Mouse (Mus musculus) lung, embryonic 15.5 days (tissue): Measurements from ENCODE around the gene Glt8d1. TPM values are rescaled to one million over a fixed set of nuclear protein-coding genes. Genes with fewer than 3 reads are reported as not detected.
A peak's percentile ranks its signal among the peaks of the same experiment; 100 is the strongest.

Experiments
- ATAC-seq: fragments of 200-750 bp; cut with Nextera tagmentation; 2 replicates; pipeline ENCODE4 v1.8.0; 2017; ENCODE audit warnings: moderate number of reproducible peaks, borderline replicate concordance; ENCODE audit not compliant: low FRiP score, low TSS enrichment; ENCODE audit errors: extremely low read depth
- H3K27ac ChIP-seq: fragments of 300-500 bp; sonication (generic); 2 replicates; pipeline ENCODE4 v1.5.1; 2015; ENCODE audit warnings: moderate library complexity, mild to moderate bottlenecking, inconsistent platforms
- H3K27me3 ChIP-seq: fragments of 300-500 bp; sonication (generic); 2 replicates; pipeline ENCODE4 v1.6.1; 2015; ENCODE audit warnings: inconsistent platforms
- H3K36me3 ChIP-seq: fragments of 300-500 bp; sonication (generic); 2 replicates; pipeline ENCODE4 v1.6.1; 2015; ENCODE audit warnings: inconsistent platforms
- H3K4me1 ChIP-seq: fragments of 300-500 bp; sonication (generic); 2 replicates; pipeline ENCODE4 v1.6.1; 2015; ENCODE audit warnings: inconsistent platforms
- H3K4me2 ChIP-seq: fragments of 300-500 bp; sonication (generic); 2 replicates; pipeline ENCODE4 v1.6.1; 2015; ENCODE audit warnings: inconsistent platforms, mild to moderate bottlenecking, moderate library complexity
- H3K4me3 ChIP-seq: fragments of 300-500 bp; sonication (generic); 2 replicates; pipeline ENCODE4 v1.5.1; 2015; ENCODE audit warnings: mild to moderate bottlenecking, inconsistent platforms
- H3K9ac ChIP-seq: fragments of 300-500 bp; sonication (generic); 2 replicates; pipeline ENCODE4 v1.6.1; 2015; ENCODE audit warnings: inconsistent platforms
- H3K9me3 ChIP-seq: fragments of 300-500 bp; sonication (generic); 2 replicates; pipeline ENCODE4 v1.6.1; 2016; ENCODE audit warnings: inconsistent platforms
- WGBS: fragments of 180-500 bp; shearing (Covaris S2); methylation state at CpG from one replicate; pipeline ENCODE4 v1.1.7; 2015; 5-methylcytosine and 5-hydroxymethylcytosine counted together
- polyA plus RNA-seq: library from polyadenylated mRNA; unstranded; fragments of >200 nt; fragmentation: Nextera tagmentation; extraction: Ambion mirVana; gene quantifications from 2 replicates; pipeline ENCODE4 v1.2.1, GENCODE M21; 2015

Gene Glt8d1
- polyA plus RNA-seq, 1 experiment from 2014 or later, result 70.1 TPM

GRCm38 (mm10) chr14:31013928-31014327 is 12.7 kb downstream of the Glt8d1 start:
- Histone ChIP-seq H3K27me3 (no peaks in the 10 kb centered on the region), H3K36me3 (peaks cover 84% of the 10 kb centered on the region), H3K4me3 (no peak overlapping the region), H3K27ac (no peak overlapping the region), H3K9me3 (no peaks in the 10 kb centered on the region), H3K9ac (no peak overlapping the region), H3K4me1 (peaks cover 11% of the 10 kb centered on the region), H3K4me2 (no peak overlapping the region)
- ATAC-seq, result no peak
- 94% methylated on average over 2 of the region's 2 CpGs for WGBS

DNA sequence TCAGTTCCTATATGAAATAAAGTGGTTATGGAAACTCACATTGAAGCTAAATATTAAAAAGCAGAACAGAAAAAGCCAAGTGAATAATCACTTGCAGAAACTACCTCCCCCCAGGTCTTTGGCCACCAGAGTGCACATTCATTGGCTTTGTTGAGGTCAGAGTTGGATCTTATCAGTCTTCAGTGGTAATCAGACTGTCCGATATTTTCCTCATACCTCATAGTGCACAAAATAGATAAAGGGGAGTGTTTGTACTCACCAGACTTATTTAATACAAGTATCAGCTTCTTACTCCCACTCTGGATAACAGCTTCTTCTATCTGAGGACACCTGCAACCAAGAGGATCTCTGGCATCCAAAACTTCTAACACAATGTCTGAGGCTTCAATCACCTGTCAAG is 14.9 kb downstream of the Glt8d1 start:
- H3K4me3 ChIP-seq, result no peak overlapping the region
- 62% methylated on average over 1 of the region's 1 CpGs for WGBS
- no peak overlapping the region for H3K4me2 ChIP-seq
- H3K9me3 ChIP-seq, result no peaks in the 10 kb centered on the region
- H3K36me3 ChIP-seq, result peaks cover 65% of the 10 kb centered on the region
- H3K9ac ChIP-seq, result no peak overlapping the region
- no peak for ATAC-seq
- peaks cover 21% of the 10 kb centered on the region for H3K4me1 ChIP-seq
- no peak overlapping the region for H3K27ac ChIP-seq
- H3K27me3 ChIP-seq, result no peaks in the 10 kb centered on the region

DNA sequence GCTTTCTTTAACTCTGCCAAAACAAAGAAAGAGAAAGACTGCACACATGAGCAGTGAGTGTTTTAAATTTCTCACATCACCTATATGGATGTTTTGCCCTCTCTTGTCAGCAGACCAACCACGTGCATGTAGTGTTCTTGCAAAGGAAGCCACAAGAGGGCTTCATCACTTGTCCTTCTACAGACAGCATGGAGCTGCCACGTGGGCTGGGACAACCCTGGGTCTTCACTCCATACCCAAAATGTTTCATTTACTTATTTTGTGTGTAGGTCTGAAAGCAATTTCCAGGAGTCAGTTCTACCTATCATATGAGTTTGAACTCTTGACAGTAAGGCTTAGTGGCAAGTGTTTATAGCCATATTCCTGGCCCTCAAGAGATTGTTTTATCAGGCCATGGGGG is 16.7 kb downstream of the Glt8d1 start:
- H3K27me3 ChIP-seq, result no peaks in the 10 kb centered on the region
- H3K9ac ChIP-seq, result peak overlapping the region; percentile 96
- no peaks in the 10 kb centered on the region for H3K9me3 ChIP-seq
- WGBS, result 0% methylated on average over 2 of the region's 2 CpGs
- ATAC-seq, result no peak
- H3K36me3 ChIP-seq, result peaks cover 51% of the 10 kb centered on the region
- peak overlapping the region; percentile 74 for H3K4me3 ChIP-seq
- no peak overlapping the region for H3K27ac ChIP-seq
- peaks cover 21% of the 10 kb centered on the region for H3K4me1 ChIP-seq
- peak overlapping the region; percentile 68 for H3K4me2 ChIP-seq

GRCm38 (mm10) chr14:31018860-31019291 is 17.7 kb downstream of the Glt8d1 start, which contains the start of the genes Pbrm1 and Gnl3:
Pbrm1 (plus strand) TSS chr14:31019138.
Gnl3 (minus strand) TSS chr14:31019152.
- peaks cover 21% of the 10 kb centered on the region for H3K4me1 ChIP-seq
- peaks cover 46% of the 10 kb centered on the region for H3K36me3 ChIP-seq
- H3K9me3 ChIP-seq, result no peaks in the 10 kb centered on the region
- WGBS, result 0% methylated on average over 32 of the region's 53 CpGs
- H3K4me2 ChIP-seq, result peak within 1 kb of the TSS; percentile 68
- ATAC-seq, result peak; percentile 94
- peak within 1 kb of the TSS; percentile 96 for H3K9ac ChIP-seq
- H3K27ac ChIP-seq, result peak within 1 kb of the TSS; percentile 99
- H3K4me3 ChIP-seq, result peak within 1 kb of the TSS; percentile 74
- no peaks in the 10 kb centered on the region for H3K27me3 ChIP-seq

DNA sequence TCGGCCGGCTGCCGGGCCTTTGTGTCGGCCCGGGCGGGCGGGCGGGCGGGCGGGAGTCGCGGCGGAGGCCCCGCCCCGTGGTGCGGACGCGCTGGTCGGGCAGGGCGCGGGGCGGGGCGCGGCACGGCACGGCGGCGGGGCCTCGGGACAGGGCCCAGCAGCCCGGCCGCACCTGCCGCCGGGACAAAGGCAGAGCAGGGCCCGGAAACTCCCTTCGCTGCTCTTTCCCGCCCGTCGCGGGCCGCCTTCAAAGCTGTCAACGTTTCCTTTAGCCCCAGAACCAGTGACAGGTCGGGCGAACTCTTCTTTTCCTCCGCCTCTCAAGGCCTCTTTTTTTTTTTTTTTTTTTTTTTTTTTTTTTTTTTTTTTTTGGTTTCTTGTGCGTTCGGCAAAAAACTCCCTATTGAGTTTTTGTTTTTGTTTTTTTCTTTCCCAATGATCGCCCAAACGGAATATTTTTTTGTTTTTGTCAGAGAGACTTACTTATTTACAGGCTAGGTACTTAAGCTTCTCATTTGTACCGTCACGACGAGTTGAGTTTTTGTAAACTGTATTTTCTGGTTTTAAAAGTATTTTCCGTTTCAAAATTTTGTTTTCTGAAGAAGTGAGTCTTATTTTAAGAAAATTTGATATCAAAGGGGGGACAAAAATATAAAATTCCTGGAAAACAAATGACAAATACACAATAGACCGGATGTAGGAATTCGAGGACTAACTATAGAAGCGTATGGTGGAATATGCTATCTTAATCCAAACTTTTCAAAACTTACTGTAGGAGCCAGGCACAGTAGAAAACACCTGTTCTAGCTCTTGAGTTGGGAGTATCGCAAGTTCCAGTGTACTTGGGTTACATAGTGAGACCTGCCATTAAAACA is 18.4 kb downstream of the Glt8d1 start:
- Histone ChIP-seq H3K9ac (peak overlapping the region; percentile 96), H3K4me1 (peaks cover 21% of the 10 kb centered on the region), H3K4me3 (peak overlapping the region; percentile 74), H3K4me2 (peak overlapping the region; percentile 56), H3K27ac (peak overlapping the region; percentile 99), H3K9me3 (no peaks in the 10 kb centered on the region), H3K36me3 (peaks cover 43% of the 10 kb centered on the region), H3K27me3 (no peaks in the 10 kb centered on the region)
- peak; percentile 94 for ATAC-seq
- 3% methylated on average over 26 of the region's 56 CpGs for WGBS

DNA sequence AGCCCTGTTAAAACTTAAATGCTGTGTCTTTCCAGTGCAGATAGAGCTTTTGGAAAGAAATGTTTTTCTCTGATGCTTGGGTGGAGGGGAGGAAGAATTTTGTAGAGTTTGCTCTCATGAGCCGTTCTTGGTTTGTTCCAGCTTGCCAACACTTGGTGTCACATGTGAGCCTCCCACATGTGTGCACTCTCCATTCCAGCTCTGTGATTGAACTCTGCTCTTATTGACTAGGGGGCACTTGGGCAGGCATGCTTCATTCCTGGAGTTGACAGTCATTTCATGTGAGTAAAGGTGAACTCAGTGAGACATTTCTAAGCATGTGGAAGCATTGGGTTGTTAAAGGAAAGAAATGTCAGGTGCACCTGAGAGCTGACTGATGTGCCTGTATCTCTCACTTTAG is 21.4 kb downstream of the Glt8d1 start:
- Histone ChIP-seq H3K9ac (no peak overlapping the region), H3K36me3 (peaks cover 42% of the 10 kb centered on the region), H3K9me3 (no peaks in the 10 kb centered on the region), H3K4me3 (no peak overlapping the region), H3K27ac (no peak overlapping the region), H3K4me2 (no peak overlapping the region), H3K27me3 (no peaks in the 10 kb centered on the region), H3K4me1 (peaks cover 15% of the 10 kb centered on the region)
- 34% methylated on average over 1 of the region's 1 CpGs for WGBS
- ATAC-seq, result no peak

- H3K27ac ChIP-seq, result no peak overlapping the region
- H3K9ac ChIP-seq, result no peak overlapping the region
- no peak overlapping the region for H3K4me3 ChIP-seq
- no peaks in the 10 kb centered on the region for H3K9me3 ChIP-seq
- H3K36me3 ChIP-seq, result peaks cover 66% of the 10 kb centered on the region
- H3K4me2 ChIP-seq, result no peak overlapping the region
- no peak for ATAC-seq
- no peaks in the 10 kb centered on the region for H3K27me3 ChIP-seq
- WGBS, result 76% methylated on average over 3 of the region's 3 CpGs
- peaks cover under 1% of the 10 kb centered on the region; the same call in 1 of the 2 replicates for H3K4me1 ChIP-seq
These were observed 24.6 kb downstream of the Glt8d1 start for GRCm38 (mm10) chr14:31025785-31026184.

DNA sequence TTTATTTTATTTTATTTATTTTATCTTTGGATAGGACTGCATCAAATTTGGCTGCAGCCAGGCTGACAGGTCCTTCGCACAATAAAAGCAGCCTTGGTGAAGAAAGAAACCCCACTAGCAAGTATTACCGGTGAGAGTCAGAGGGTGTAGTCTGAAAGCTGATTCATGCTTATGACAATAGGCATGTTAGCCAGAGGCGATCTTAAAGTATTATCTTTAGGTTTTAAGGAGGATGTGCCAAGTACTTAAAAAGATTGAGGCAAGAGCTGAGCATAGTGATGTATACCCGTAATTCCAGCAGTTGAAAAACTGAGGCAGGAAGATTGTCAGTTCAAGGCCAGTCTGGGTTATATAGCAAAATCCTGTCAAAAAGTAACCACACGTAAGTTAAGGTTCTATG is 44.1 kb downstream of the Glt8d1 start:
- Histone ChIP-seq H3K36me3 (peaks cover 68% of the 10 kb centered on the region), H3K9me3 (no peaks in the 10 kb centered on the region), H3K27me3 (no peaks in the 10 kb centered on the region), H3K4me2 (no peak overlapping the region), H3K4me3 (no peak overlapping the region), H3K4me1 (no peaks in the 10 kb centered on the region), H3K9ac (no peak overlapping the region), H3K27ac (no peak overlapping the region)
- 89% methylated on average over 5 of the region's 5 CpGs for WGBS
- no peak for ATAC-seq

- H3K4me2 ChIP-seq, result no peak overlapping the region
- H3K4me1 ChIP-seq, result no peaks in the 10 kb centered on the region
- H3K4me3 ChIP-seq, result no peak overlapping the region
- no peaks in the 10 kb centered on the region for H3K9me3 ChIP-seq
- ATAC-seq, result no peak
- peaks cover 71% of the 10 kb centered on the region for H3K36me3 ChIP-seq
- no peaks in the 10 kb centered on the region for H3K27me3 ChIP-seq
- no peak overlapping the region for H3K27ac ChIP-seq
- H3K9ac ChIP-seq, result no peak overlapping the region
- 98% methylated on average over 1 of the region's 1 CpGs for WGBS
These were observed 44.6 kb downstream of the Glt8d1 start for GRCm38 (mm10) chr14:31045817-31046216.

Other genes with a start within 250 kb of the Glt8d1 start
- gene Tmem110, start 175.8 kb upstream of the Glt8d1 start, polyA plus RNA-seq, result 29.9 and 30.0 TPM in 2 replicates
- 8.0 and 9.3 TPM in 2 replicates for gene Mustn1, start 122.2 kb upstream of the Glt8d1 start, polyA plus RNA-seq
- 0.16 and 0.70 TPM in 2 replicates for gene Itih4, start 114.9 kb upstream of the Glt8d1 start, polyA plus RNA-seq
- 0.50 and 2.4 TPM in 2 replicates for gene Itih3, start 77.6 kb upstream of the Glt8d1 start, polyA plus RNA-seq
- 0.06 and 0.31 TPM in 2 replicates for gene Itih1, start 58.1 kb upstream of the Glt8d1 start, polyA plus RNA-seq
- gene Nek4, start 50.0 kb upstream of the Glt8d1 start, polyA plus RNA-seq, result 12.8 and 13.1 TPM in 2 replicates
- 399 and 416 TPM in 2 replicates for gene Spcs1, start 272 bp downstream of the Glt8d1 start, polyA plus RNA-seq
- 131 and 140 TPM in 2 replicates for gene Pbrm1, start 17.7 kb downstream of the Glt8d1 start, polyA plus RNA-seq
- 81.4 and 89.4 TPM in 2 replicates for gene Gnl3, start 17.8 kb downstream of the Glt8d1 start, polyA plus RNA-seq
- gene Smim4, start 127.6 kb downstream of the Glt8d1 start, polyA plus RNA-seq, result 70.8 and 75.2 TPM in 2 replicates
- gene Nt5dc2, start 129.7 kb downstream of the Glt8d1 start, polyA plus RNA-seq, result 451 and 472 TPM in 2 replicates
- gene Stab1, start 167.2 kb downstream of the Glt8d1 start, polyA plus RNA-seq, result 45.3 and 53.6 TPM in 2 replicates
- gene Tnnc1, start 206.9 kb downstream of the Glt8d1 start, polyA plus RNA-seq, result 91.8 and 115 TPM in 2 replicates
- 387 and 413 TPM in 2 replicates for gene Nisch, start 215.5 kb downstream of the Glt8d1 start, polyA plus RNA-seq
- 2.1 and 2.5 TPM in 2 replicates for gene Sema3g, start 216.5 kb downstream of the Glt8d1 start, polyA plus RNA-seq
- 13.2 and 14.8 TPM in 2 replicates for gene Phf7, start 249.9 kb downstream of the Glt8d1 start, polyA plus RNA-seq